Mouse (Mus musculus): ENCODE results near the gene Rasgrp4.
"Not testable (repeated sequence)": the region's sequence is repeated elsewhere in the genome, so short reads cannot be mapped to it uniquely, and the experiment has no call there.

Rasgrp4 gene

DNA sequence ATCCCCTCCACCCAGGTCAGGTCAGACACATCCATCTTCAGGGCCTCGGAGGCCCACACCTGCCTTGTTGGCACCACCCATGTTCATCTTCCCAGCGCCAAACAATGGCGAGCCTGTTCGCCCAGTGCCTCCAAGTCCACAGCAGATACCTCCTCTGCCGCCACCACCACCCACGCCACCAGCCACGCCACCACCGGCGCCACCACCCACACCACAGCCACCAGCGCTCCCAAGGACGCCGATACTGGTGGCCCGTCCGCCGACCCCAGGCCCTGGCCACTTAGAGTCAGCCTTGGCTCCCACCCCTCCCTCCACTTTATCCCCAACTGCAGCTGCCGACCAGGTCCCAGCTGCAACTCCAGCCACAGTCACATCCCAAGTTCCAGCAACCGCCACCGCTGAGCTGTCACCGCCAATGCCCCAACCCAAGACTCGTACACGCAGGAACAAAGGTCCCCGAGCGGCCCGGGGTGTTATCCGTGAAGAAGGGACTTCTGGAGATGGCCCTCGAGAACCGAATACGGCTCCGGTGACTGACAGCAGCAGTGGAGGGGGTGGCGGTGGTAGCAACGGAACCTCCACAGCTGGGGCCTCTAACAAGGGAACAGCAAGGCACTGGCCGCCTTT, 37.9 kb downstream of the Rasgrp4 start:
- in situ Hi-C loops (cut with MboI; ENCODE audit: low sequenced_read_pairs), result no loop called here

DNA sequence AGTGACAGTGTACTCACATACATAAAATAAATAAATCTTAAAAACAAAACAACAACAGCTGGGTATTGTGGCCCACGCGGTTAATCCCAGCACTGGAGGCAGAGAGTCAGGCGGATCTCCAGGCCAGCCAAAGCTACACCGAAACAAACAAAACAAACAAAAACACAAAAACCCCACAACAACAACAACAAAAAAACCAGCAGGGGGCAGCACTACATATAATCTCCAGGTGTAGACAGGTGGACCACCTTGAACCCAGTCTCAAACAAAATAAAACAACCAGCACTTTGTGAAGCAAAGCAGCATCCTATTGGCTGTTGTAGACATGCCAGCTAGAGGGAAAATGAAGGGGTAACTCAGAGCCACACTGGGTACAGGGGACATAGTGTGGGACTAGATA, 43.5 kb downstream of the Rasgrp4 start:
- in situ Hi-C loops (cut with MboI; ENCODE audit: low sequenced_read_pairs), result no loop called here

DNA sequence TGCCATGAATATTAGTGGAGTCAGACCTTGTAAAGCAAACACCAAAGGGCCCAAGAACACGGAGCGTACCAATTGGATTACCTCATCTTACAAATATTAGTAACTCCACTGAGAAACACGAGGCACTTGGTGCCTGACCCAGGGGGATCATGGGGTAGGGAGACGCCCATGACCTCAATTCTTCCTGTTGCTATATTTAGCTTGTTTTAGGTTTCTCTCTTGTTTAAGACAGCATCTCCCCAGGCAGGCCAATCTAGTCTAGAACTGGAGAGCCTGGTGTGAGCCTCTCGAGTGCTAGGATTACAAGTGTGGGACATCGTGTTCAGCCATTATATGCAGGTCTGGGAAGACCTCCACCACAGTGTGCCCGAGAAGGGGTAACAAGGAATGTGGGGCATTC, 44.7 kb downstream of the Rasgrp4 start:
- in situ Hi-C loops (cut with MboI; ENCODE audit: low sequenced_read_pairs), result no loop called here

DNA sequence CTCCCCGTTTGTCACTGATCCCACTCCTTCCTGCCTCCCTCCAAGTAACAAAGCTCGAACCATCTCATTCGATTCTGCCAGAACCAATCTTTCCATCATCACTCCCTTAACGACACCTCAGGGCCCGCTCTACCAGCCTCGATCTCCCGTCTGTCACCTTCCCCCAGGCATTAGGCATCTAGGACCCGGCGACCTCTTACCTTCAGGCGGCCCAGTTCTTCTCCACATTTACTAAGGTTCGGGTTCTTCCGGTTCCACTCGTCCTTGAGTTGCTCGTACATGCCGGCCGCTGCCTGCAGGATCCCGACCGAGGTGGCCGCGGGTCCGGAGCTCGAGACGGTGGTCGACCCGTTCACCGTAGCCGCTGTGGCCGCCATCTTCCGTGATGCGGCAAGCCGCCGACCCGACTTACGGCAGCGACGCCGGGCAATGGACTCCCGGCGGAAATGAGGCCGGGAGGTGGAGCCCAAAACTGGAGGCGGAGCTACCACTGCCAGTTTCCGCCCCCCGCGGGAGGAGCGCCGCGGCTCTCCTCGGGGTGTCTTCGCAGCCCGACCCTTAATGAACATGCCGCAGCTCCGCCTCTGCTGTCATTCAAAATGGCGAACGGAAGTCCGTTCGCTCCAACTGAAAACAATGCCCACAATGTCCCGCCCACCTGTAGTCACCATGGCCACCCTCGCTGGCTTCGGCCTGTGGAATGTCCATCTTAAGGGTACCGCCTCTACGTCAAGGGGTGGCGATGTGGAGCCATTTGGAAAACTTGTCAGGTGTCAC, 45.6 kb downstream of the Rasgrp4 start, which contains the start of gene Psmd8:
Gene Psmd8 (minus strand): TSS at position 625 of the 777 bp plus-strand sequence.
- in situ Hi-C loops (cut with MboI; ENCODE audit: low sequenced_read_pairs), result no loop called here

DNA sequence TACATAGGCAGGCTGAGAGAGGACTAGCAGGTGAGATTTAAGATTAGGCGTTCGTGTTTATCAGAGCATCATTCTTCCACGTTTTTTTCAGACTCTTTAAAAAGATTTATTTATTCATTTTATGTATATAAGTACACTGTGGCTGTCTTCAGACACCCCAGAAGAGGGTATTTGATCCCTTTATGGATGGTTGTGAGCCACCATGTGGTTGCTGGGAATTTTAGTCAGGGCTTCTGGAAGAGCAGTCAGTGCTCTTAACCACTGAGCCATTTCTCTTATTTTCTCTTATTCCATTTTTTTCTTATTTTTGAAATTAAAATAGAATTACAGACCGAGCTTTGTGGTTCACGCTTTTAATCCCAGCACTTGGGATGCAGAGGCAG, 46.2 kb downstream of the Rasgrp4 start:
- in situ Hi-C loops (cut with MboI; ENCODE audit: low sequenced_read_pairs), result no loop called here

DNA sequence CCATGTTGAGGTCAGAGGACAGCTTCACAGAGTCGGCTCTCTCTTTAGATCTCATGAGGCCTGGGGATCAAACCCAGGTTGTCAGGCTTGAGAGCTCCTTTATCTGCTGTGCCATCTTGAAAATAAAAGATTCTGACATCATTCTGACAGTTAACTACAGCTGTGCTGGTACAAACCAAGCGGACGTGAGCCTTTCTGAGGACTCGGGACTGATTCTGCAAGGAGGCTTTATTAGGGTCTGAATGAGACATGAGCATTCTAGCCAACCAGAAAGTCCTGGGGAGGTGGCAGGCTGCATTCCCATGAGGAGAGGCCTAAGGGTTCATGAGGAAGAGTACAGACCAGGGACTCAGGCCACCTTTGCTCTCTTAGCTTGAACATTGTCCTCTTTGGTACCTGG, 46.7 kb downstream of the Rasgrp4 start:
- in situ Hi-C loops (cut with MboI; ENCODE audit: low sequenced_read_pairs), result not testable (repeated sequence)

DNA sequence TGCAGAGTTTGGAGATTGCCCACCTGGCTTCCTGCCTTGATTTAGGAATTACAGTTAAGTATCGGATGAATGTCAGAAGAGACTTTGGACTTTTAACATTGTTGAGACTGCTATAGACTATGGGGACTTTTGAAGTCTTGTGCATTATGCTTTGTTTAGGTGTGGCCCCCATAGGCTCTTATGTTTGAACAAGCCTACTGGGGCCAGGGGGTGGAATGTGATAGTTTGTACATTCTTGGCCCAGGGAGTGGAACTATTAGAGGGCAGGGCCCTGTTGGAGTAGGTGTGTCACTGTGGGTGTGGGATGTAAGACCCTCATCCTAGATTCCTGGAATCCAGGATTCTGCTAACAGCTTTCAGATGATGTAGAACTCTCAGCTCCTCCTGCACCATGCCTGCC, 59.6 kb downstream of the Rasgrp4 start:
- in situ Hi-C loops (cut with MboI; ENCODE audit: low sequenced_read_pairs), result not testable (repeated sequence)

DNA sequence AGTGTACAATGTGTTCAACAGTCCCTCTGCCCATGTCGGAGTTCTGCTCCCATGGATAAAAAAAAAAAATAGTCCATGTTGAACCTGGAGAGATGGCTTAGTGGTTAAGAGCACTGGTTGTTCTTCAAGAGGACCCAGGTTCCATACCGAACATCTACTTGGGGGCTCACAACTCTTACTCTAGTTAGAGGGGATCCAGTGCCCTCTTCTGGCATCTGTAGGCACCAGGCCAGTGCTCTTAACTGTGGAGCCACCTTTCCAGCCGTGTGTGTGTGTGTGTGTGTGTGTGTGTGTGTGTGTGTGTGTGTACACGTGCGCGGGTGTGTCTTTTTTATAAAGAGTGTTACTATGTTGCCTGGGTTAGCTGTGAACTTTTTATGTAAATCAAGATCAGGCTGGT, 67.9 kb downstream of the Rasgrp4 start:
- in situ Hi-C loops (cut with MboI; ENCODE audit: low sequenced_read_pairs), result no loop called here
